Mouse (Mus musculus) left cerebral cortex, postnatal 14 days (tissue): ENCODE measurements at regions not wholly inside any gene's neighbourhood (a gene's known extent, or its start where the extent isn't known, plus 50 kb on each side); places are given as distances from the start of the nearest gene placed in this dataset.

Experiments used
- DNase-seq, 2 experiments: peaks; one replicate each; pipeline ENCODE4 v3.0.0; 2021 to 2022; ENCODE audit warnings: low spot score in 2 of 2, mixed read lengths in 1 of 2
- intact Hi-C: fragments of 180-260 bp; cut with DNase I; formaldehyde crosslinking; loops from one replicate; pipeline ENCODE4 v1.15.1; 2025

GRCm38 (mm10) chr5:119401915-119402314 is 268.6 kb upstream of the Tbx3 start:
- DNase-seq: peak; percentile 14 to 17
- intact Hi-C loops: no loop called here

GRCm38 (mm10) chr5:119402651-119403050 is 267.8 kb upstream of the Tbx3 start:
- intact Hi-C loops: no loop called here
- peak; percentile 15 to 27 for DNase-seq

- DNase-seq: no peak
- intact Hi-C loops: no loop called here
Observed at GRCm38 (mm10) chr5:119410966-119411365, 259.5 kb upstream of the Tbx3 start.

- DNase-seq: no peak
- intact Hi-C loops: no loop called here
Observed at GRCm38 (mm10) chr5:119415835-119416234, 254.6 kb upstream of the Tbx3 start.

GRCm38 (mm10) chr5:119418486-119418885 is 252.0 kb upstream of the Tbx3 start:
- intact Hi-C loops: no loop called here
- no peak for DNase-seq

GRCm38 (mm10) chr5:119427511-119428019 is 242.9 kb upstream of the Tbx3 start:
- no peak for DNase-seq
- intact Hi-C loops: no loop called here

- intact Hi-C loops: no loop called here
- no peak for DNase-seq
Observed at GRCm38 (mm10) chr5:119431271-119431756, 239.2 kb upstream of the Tbx3 start.

- intact Hi-C loops: no loop called here
- DNase-seq: no peak
Observed at GRCm38 (mm10) chr5:119434572-119434971, 235.9 kb upstream of the Tbx3 start.

GRCm38 (mm10) chr5:119448494-119448893 is 222.0 kb upstream of the Tbx3 start:
- intact Hi-C loops: no loop called here

GRCm38 (mm10) chr5:119449166-119449565 is 221.3 kb upstream of the Tbx3 start:
- intact Hi-C loops: no loop called here
- DNase-seq: peak in 1 of 2 experiments; percentile 9

More at GRCm38 (mm10) chr5:119448494-119448893, 222.0 kb upstream of the Tbx3 start:
- DNase-seq: no peak

GRCm38 (mm10) chr5:119459751-119460150 is 210.7 kb upstream of the Tbx3 start:
- no peak for DNase-seq
- intact Hi-C loops: no loop called here

GRCm38 (mm10) chr5:119462659-119463530 is 207.6 kb upstream of the Tbx3 start:
- DNase-seq: no peak
- intact Hi-C loops: no loop called here

- DNase-seq: no peak
- intact Hi-C loops: no loop called here
Observed at GRCm38 (mm10) chr5:119464553-119464952, 205.9 kb upstream of the Tbx3 start.

GRCm38 (mm10) chr5:119467346-119468085 is 203.0 kb upstream of the Tbx3 start:
- intact Hi-C loops: no loop called here
- DNase-seq: no peak

GRCm38 (mm10) chr5:119477926-119478325 is 192.5 kb upstream of the Tbx3 start:
- intact Hi-C loops: no loop called here

GRCm38 (mm10) chr5:119478331-119478730 is 192.1 kb upstream of the Tbx3 start:
- intact Hi-C loops: no loop called here
- DNase-seq: peak in 1 of 2 experiments; percentile 12

More at GRCm38 (mm10) chr5:119477926-119478325, 192.5 kb upstream of the Tbx3 start:
- no peak for DNase-seq

- intact Hi-C loops: no loop called here
- peak; percentile 54 to 77 for DNase-seq
Observed at GRCm38 (mm10) chr5:119480191-119481190, 190.0 kb upstream of the Tbx3 start.

GRCm38 (mm10) chr5:119483706-119484105 is 186.8 kb upstream of the Tbx3 start:
- DNase-seq: no peak
- intact Hi-C loops: no loop called here

- DNase-seq: no peak
- intact Hi-C loops: no loop called here
Observed at GRCm38 (mm10) chr5:119486196-119486595, 184.3 kb upstream of the Tbx3 start.
